Mouse (Mus musculus) heart, adult 2 months (tissue): ENCODE results near the gene Rnf220. TPM values are rescaled to one million over a fixed set of nuclear protein-coding genes. Genes with fewer than 3 reads are reported as not detected.

Experiments used
- DNase-seq, 2 experiments: peaks; one replicate each; pipeline ENCODE4 v3.0.0; 2021
- H3K27ac ChIP-seq: fragments of 200-600 bp; 2 replicates; pipeline ENCODE4 v1.8.1; 2022
- H3K27me3 ChIP-seq: fragments of 200-500 bp; 2 replicates; pipeline ENCODE4 v1.6.1; 2012; ENCODE audit warnings: mild to moderate bottlenecking, low read length, inconsistent platforms, mixed read lengths; ENCODE audit not compliant: control insufficient read depth, insufficient read depth
- H3K36me3 ChIP-seq: fragments of 200-500 bp; 2 replicates; pipeline ENCODE4 v1.6.1; 2012; ENCODE audit warnings: low read length, inconsistent platforms; ENCODE audit not compliant: control insufficient read depth, insufficient read depth
- H3K4me1 ChIP-seq: fragments of 200-500 bp; 2 replicates; pipeline ENCODE4 v1.6.1; 2011; ENCODE audit warnings: low read length; ENCODE audit not compliant: control insufficient read depth, insufficient read depth
- H3K4me3 ChIP-seq: fragments of 200-600 bp; 2 replicates; pipeline ENCODE4 v1.8.1; 2022
- H3K79me2 ChIP-seq: fragments of 200-500 bp; replicated peaks from 2 replicates; pipeline ENCODE4 v1.6.1; 2012; ENCODE audit warnings: mild to moderate bottlenecking, inconsistent platforms, low read length, moderate library complexity, mixed read lengths; ENCODE audit not compliant: control insufficient read depth, insufficient read depth
- H3K9ac ChIP-seq: fragments of 200-500 bp; 2 replicates; pipeline ENCODE4 v1.6.1; 2012; ENCODE audit warnings: low read depth, mild to moderate bottlenecking, control low read depth, inconsistent platforms, low read length, mixed read lengths
- CTCF ChIP-seq: fragments of 200-600 bp; IDR thresholded peaks from 2 replicates; pipeline ENCODE4 v1.8.1; 2022; ENCODE audit warnings: antibody characterized with exemption, mild to moderate bottlenecking, moderate library complexity
- EP300 ChIP-seq: fragments of 200-500 bp; IDR thresholded peaks from 2 replicates; pipeline ENCODE4 v1.6.1; 2011; ENCODE audit warnings: low read depth, low read length, control low read depth; ENCODE audit not compliant: insufficient read depth
- POLR2A ChIP-seq: fragments of 200-500 bp; IDR thresholded peaks from 2 replicates; pipeline ENCODE4 v1.6.1; 2011; ENCODE audit warnings: mild to moderate bottlenecking, low read depth, low read length, control low read depth; ENCODE audit not compliant: insufficient read depth
- WGBS: fragments of 180-500 bp; shearing (Covaris S2); methylation state at CpG from one replicate; pipeline ENCODE4 v1.1.7; 2018; 5-methylcytosine and 5-hydroxymethylcytosine counted together
- intact Hi-C: fragments of 180-260 bp; cut with DNase I; formaldehyde crosslinking; loops from one replicate; pipeline ENCODE4 v1.15.1; 2025
- polyA plus RNA-seq: library from polyadenylated mRNA; depleted of rRNA; stranded (reverse); fragments of >200 nt; gene quantifications from 2 replicates; pipeline ENCODE4 v1.2.3, GENCODE M21; 2012
- total RNA-seq, 2 experiments: library from RNA; stranded (reverse); gene quantifications; 2 replicates each; pipeline ENCODE4 v1.2.3; 2021

The Rnf220 gene
- total and polyA plus RNA-seq, 3 experiments: 32.3 to 41.4 (median 33.2) TPM

GRCm38 (mm10) chr4:117438919-117439318 lies 57.9 kb downstream of the Rnf220 start:
- Histone ChIP-seq H3K4me3 (no peak overlapping the region), H3K27ac (no peak overlapping the region), H3K4me1 (no peaks in the 10 kb centered on the region), H3K27me3 (no peaks in the 10 kb centered on the region), H3K9ac (no peak overlapping the region), H3K36me3 (no peaks in the 10 kb centered on the region), H3K79me2 (no peaks in the 10 kb centered on the region)
- TF ChIP-seq CTCF (no peak), EP300 (no peak), POLR2A (no peak)
- no peak for DNase-seq
- 72% methylated on average over 3 of the region's 3 CpGs for WGBS
- intact Hi-C loops: no loop called here

- 64% methylated on average over 14 of the region's 14 CpGs for WGBS
- H3K36me3 ChIP-seq: no peaks in the 10 kb centered on the region
- H3K79me2 ChIP-seq: no peaks in the 10 kb centered on the region
- H3K27me3 ChIP-seq: no peaks in the 10 kb centered on the region
- H3K4me1 ChIP-seq: no peaks in the 10 kb centered on the region
- intact Hi-C loops: no loop called here
- no peak overlapping the region for H3K4me3 ChIP-seq
- H3K27ac ChIP-seq: no peak overlapping the region
- H3K9ac ChIP-seq: no peak overlapping the region
- no peak for DNase-seq
- no peak for TF ChIP-seq POLR2A
- no peak for TF ChIP-seq CTCF
- TF ChIP-seq EP300: no peak
Observed at GRCm38 (mm10) chr4:117438064-117438463, 58.8 kb downstream of the Rnf220 start.

GRCm38 (mm10) chr4:117436995-117437660 lies 59.7 kb downstream of the Rnf220 start:
- intact Hi-C loops: no loop called here
- Histone ChIP-seq H3K79me2 (no peaks in the 10 kb centered on the region), H3K27me3 (no peaks in the 10 kb centered on the region), H3K9ac (no peak overlapping the region), H3K4me1 (no peaks in the 10 kb centered on the region), H3K4me3 (no peak overlapping the region), H3K36me3 (no peaks in the 10 kb centered on the region), H3K27ac (no peak overlapping the region)
- no peak for DNase-seq
- no peak for TF ChIP-seq EP300
- no peak for TF ChIP-seq CTCF
- TF ChIP-seq POLR2A: no peak
- 35% methylated on average over 14 of the region's 14 CpGs for WGBS

- DNase-seq: no peak
- Histone ChIP-seq H3K4me1 (no peaks in the 10 kb centered on the region), H3K9ac (no peak overlapping the region), H3K27me3 (no peaks in the 10 kb centered on the region), H3K36me3 (no peaks in the 10 kb centered on the region), H3K27ac (no peak overlapping the region), H3K79me2 (no peaks in the 10 kb centered on the region), H3K4me3 (no peak overlapping the region)
- 81% methylated on average over 8 of the region's 8 CpGs for WGBS
- intact Hi-C loops: no loop called here
- TF ChIP-seq EP300 (no peak), CTCF (no peak), POLR2A (no peak)
Observed at GRCm38 (mm10) chr4:117434336-117434735, 62.5 kb downstream of the Rnf220 start.

- Histone ChIP-seq H3K4me1 (no peaks in the 10 kb centered on the region), H3K4me3 (no peak overlapping the region), H3K36me3 (no peaks in the 10 kb centered on the region), H3K9ac (no peak overlapping the region), H3K27ac (no peak overlapping the region), H3K79me2 (no peaks in the 10 kb centered on the region), H3K27me3 (0 out of 2 replicates have a peak, but pooled peaks cover 2% of the 10 kb centered on the region)
- no peak for DNase-seq
- 74% methylated on average over 9 of the region's 9 CpGs for WGBS
- intact Hi-C loops: no loop called here
- TF ChIP-seq CTCF (no peak), EP300 (no peak), POLR2A (no peak)
Observed at GRCm38 (mm10) chr4:117429604-117430003, 67.2 kb downstream of the Rnf220 start.

- no peak for DNase-seq
- Histone ChIP-seq H3K36me3 (no peaks in the 10 kb centered on the region), H3K27ac (no peak overlapping the region), H3K79me2 (no peaks in the 10 kb centered on the region), H3K4me1 (no peaks in the 10 kb centered on the region), H3K27me3 (0 out of 2 replicates have a peak, but pooled peaks cover 2% of the 10 kb centered on the region), H3K4me3 (no peak overlapping the region), H3K9ac (no peak overlapping the region)
- 56% methylated on average over 12 of the region's 12 CpGs for WGBS
- TF ChIP-seq EP300: no peak
- no peak for TF ChIP-seq CTCF
- TF ChIP-seq POLR2A: no peak
- intact Hi-C loops: no loop called here
Observed at GRCm38 (mm10) chr4:117427540-117427939, 69.3 kb downstream of the Rnf220 start.

- no peaks in the 10 kb centered on the region for H3K79me2 ChIP-seq
- H3K4me3 ChIP-seq: no peak overlapping the region
- TF ChIP-seq CTCF: no peak
- TF ChIP-seq POLR2A: no peak
- H3K4me1 ChIP-seq: no peaks in the 10 kb centered on the region
- DNase-seq: no peak
- intact Hi-C loops: no loop called here
- WGBS: 87% methylated on average over 7 of the region's 7 CpGs
- no peak overlapping the region for H3K27ac ChIP-seq
- no peaks in the 10 kb centered on the region for H3K36me3 ChIP-seq
- H3K27me3 ChIP-seq: no peaks in the 10 kb centered on the region
- H3K9ac ChIP-seq: no peak overlapping the region
Observed at GRCm38 (mm10) chr4:117421077-117421476, 75.8 kb downstream of the Rnf220 start.
